Mouse (Mus musculus) heart, adult 10 weeks (tissue): ENCODE data around the gene Dnajc9. TPM values are rescaled to one million over a fixed set of nuclear protein-coding genes. Genes with fewer than 3 reads are reported as not detected.

ENCODE experiments used
- polyA plus RNA-seq: library from polyadenylated mRNA; stranded (reverse); fragments of 350-450 nt; fragmentation: Illumina TruSeq; extraction: RNeasy Lipid Tissue Mini Kit (QIAGEN cat#74804); gene quantifications from one replicate; pipeline ENCODE4 v1.2.3, GENCODE M21; 2014; ENCODE audit warnings: low read depth, low replicate concordance

The Dnajc9 gene
- polyA plus RNA-seq: 20.8 TPM

GRCm38 (mm10) chr14:20388441-20389129 lies at the start of gene Dnajc9:
Gene Dnajc9, minus strand, starts transcription at chr14:20388910.

GRCm38 (mm10) chr14:20393205-20393913 lies 4.6 kb upstream of the Dnajc9 start, which contains the start of gene Mrps16:
Gene Mrps16, minus strand, starts transcription at chr14:20393634.

GRCm38 (mm10) chr14:20347991-20348541 lies 40.6 kb downstream of the Dnajc9 start, which contains the start of the genes Ecd and Fam149b:
Gene Ecd, minus strand, starts transcription at chr14:20348121.
Gene Fam149b, plus strand, starts transcription at chr14:20348162.

Other genes starting within 250 kb of the Dnajc9 start
- gene Kcnk5, start 207.1 kb downstream of the Dnajc9 start, polyA plus RNA-seq: 1.3 TPM
- gene Kcnk16, start 119.7 kb downstream of the Dnajc9 start, polyA plus RNA-seq: not detected
- gene Nudt13, start 94.2 kb downstream of the Dnajc9 start, polyA plus RNA-seq: 35.0 TPM
- gene Ecd, start 40.8 kb downstream of the Dnajc9 start, polyA plus RNA-seq: 23.3 TPM
- gene Fam149b, start 40.7 kb downstream of the Dnajc9 start, polyA plus RNA-seq: 41.0 TPM
- gene Mrps16, start 4.7 kb upstream of the Dnajc9 start, polyA plus RNA-seq: 86.2 TPM
- not detected for gene Cfap70, start 63.3 kb upstream of the Dnajc9 start, polyA plus RNA-seq
- gene Anxa7, start 91.2 kb upstream of the Dnajc9 start, polyA plus RNA-seq: 68.7 TPM
- gene Mss51, start 108.0 kb upstream of the Dnajc9 start, polyA plus RNA-seq: 0.24 TPM
- gene Ppp3cb, start 157.7 kb upstream of the Dnajc9 start, polyA plus RNA-seq: 66.4 TPM